Mouse (Mus musculus) adrenal gland, postnatal 10 days (tissue): ENCODE results near the gene Ccdc155. TPM values are rescaled to one million over a fixed set of nuclear protein-coding genes. Genes with fewer than 3 reads are reported as not detected.
"Not testable (repeated sequence)": the region's sequence is repeated elsewhere in the genome, so short reads cannot be mapped to it uniquely, and the experiment has no call there.

Experiments
- DNase-seq: peaks from one replicate; pipeline ENCODE4 v3.0.0; 2021; ENCODE audit warnings: mixed read lengths
- total RNA-seq, 2 experiments: library from RNA; stranded (reverse); gene quantifications; 2 replicates each; pipeline ENCODE4 v1.2.3; 2021

The Ccdc155 gene
- total RNA-seq, 2 experiments from 2014 or later: 0.36 TPM; not detected in 1

GRCm38 (mm10) chr7:45163735-45164490 is 40.8 kb downstream of the Ccdc155 start, which contains the start of gene Slc17a7:
Gene Slc17a7, plus strand, starts transcription at chr7:45163949.
- peak; percentile 53 for DNase-seq

DNA sequence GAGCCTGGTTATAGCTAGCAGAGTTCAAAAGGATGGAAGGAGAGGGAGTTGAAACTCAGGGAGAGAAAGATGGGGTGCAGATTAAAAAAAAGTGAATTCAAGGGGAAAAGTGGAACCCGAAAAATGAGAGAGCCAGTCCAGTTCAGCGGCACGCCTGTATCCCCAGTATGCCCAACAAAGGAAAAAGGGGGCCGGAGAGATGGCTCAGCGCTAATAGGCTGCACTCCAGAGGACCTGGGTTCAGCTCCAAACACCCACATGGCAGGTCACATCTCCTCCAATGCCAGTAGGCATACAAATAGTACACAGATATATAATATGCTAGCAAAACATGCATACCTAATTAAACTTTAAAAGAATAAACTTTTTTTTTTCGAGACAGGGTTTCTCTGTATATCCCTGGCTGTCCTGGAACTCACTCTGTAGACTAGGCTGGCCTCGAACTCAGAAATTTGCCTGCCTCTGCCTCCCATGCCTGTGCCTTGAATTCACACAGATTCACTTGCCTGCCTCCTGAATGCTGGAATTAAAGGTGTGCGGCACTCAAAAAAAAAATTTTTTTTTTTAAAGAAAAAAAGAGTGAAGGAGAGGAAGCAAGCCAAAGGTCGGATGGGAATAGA is 41.6 kb downstream of the Ccdc155 start:
- DNase-seq: no peak

- DNase-seq: no peak
Measured at GRCm38 (mm10) chr7:45162551-45162950, 42.1 kb downstream of the Ccdc155 start.

DNA sequence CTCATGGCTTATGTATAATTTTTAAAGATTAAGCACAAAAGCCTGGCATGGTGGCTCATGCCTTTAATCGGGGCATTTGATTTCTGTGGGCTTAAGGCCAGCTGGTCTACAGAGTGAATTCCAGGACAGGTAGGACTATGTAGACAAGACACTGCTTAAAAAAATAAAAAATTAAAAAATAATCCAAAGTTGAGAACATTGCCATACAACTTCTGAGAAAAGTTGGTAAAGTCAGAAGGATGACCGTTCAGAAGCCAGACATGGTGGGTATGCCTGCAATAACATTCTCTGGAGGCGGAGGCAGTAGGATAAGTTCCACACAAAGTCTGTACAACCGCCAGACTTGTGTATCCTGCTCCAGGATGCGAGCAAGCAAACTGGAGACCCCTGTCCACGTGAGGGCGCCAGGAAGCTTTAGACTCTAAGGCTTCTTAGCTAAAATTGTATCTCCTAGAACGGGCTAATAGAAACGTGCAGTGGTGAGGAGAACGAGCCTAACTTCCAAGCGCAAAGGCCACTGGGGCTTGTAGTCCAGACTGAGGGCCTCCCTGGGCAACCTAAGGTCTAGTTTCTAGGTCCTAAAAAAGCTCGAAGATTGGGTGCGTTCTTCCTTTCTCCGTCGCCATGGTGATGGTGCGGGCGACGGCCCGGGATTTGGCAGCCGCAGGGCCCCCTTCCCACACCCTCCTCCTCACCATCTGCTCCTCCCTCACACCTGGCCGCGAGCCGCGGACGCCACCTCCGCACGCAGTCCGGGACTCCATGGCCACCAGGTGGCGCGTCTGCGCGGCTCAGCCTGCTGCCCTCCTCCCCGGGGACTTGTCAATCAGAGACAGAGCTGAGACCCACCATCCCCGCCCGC is 42.8 kb downstream of the Ccdc155 start:
- DNase-seq: peak; percentile 92

GRCm38 (mm10) chr7:45160866-45161265 is 43.8 kb downstream of the Ccdc155 start:
- no peak for DNase-seq

DNA sequence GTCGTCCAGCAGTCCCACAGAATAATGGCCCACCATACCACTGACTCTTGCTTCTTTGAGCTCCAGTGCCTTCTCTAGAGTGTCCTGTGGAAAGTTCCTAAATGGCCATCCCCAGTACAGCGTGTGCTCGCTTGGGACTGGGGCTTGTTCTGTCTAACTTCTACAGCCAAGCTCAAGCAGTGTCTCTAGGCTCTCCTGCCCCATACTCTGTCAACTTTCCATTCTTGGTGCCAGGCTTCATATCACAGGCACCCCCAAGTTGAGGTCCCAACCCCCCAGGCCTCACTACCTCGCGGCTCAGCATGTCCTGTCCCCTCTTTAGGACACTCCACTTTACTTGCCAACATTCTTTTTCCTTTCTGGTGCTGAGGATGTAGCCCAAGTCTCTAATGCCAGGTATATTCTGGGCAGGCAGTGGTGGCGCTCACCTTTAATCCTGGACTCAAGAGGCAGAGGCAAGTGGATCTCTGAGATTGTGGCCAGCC is 44.3 kb downstream of the Ccdc155 start:
- no peak for DNase-seq

DNA sequence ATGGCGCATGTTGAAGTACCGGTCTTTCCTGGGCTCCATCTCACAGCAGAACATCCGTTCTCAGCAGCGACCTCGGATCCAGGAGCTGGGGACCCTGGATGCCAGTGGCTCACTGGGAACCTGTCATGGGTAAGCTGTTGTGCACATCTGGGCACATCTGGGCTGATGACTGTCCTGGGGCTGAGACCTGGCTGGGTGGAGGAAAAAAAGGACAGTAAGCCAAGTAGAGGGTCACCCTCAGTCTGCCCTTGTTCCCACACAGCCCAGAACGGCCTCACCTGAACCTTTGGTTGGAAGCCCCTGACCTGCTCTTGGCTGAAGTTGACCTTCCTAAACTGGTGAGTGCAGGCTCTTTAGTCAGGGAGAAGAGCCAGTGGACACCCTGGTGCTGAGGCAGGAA is 45.7 kb downstream of the Ccdc155 start:
- DNase-seq: no peak

DNA sequence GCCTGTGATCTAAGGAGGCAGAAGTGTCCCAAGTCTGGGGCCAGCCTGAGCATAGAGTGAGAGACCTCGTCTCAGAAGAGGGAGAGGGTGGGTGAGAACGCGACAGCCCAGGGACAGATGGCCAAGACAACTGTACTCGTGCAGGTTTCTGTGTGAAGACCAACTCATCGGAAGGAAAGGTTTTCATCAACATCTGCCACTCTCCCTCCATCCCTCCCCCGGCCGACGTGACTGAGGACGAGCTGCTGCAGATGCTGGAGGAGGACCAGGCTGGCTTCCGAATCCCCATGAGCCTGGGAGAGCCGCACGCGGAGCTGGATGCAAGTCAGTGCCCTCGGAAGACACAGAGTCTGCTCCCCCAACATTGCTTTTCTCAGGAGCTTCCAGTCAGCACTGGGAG is 47.2 kb downstream of the Ccdc155 start:
- no peak for DNase-seq

GRCm38 (mm10) chr7:45156206-45156605 is 48.5 kb downstream of the Ccdc155 start:
- no peak for DNase-seq

DNA sequence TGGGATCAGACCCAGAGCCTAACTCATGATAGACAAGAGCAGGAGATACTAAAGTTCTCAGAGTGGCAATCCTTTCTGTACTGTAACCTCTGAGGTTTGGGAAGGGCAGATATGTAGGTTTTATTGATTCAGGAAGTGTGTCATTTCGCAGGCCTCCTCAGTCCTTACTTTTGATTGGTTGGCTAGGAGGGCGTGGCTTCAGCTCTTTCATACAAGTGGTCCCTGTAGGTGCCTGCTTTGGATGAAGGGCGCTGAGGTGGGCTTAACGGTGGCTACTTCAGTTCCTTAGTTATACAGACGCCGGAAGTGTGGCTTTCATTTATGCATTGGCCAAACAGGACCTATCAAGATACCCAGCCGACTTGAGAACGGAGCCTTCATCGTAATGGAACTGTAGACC is 49.1 kb downstream of the Ccdc155 start:
- no peak for DNase-seq

DNA sequence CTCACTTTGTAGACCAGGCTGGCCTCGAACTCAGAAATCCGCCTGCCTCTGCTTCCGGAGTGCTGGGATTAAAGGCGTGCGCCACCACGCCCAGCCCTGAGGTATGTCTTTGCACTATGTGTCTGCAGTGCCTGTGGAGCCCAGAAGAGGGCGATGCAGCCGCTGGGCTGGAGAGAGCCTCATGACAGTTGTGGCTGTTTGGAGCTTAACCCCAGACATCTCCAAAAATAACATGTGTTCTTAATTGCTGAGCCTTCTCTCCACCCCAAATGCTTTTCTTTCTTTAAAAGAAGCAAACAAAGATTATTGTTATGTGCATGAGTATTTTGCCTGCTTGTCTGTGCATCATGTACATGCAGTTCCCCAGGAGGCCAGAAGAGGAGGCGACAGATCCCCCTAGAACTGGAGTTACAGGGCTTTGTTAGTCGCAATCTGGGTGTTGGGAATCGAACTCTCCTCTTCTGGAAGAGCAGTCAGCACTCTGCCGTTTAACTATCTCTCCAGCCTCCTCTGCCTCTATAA is 49.6 kb downstream of the Ccdc155 start:
- DNase-seq: peak; percentile 69

- DNase-seq: peak; percentile 97
Measured at GRCm38 (mm10) chr7:45154096-45154992, 50.3 kb downstream of the Ccdc155 start, which contains the start of the genes Pih1d1 and Aldh16a1. Gene Pih1d1, plus strand, starts transcription at chr7:45154303. Gene Aldh16a1, minus strand, starts transcription at chr7:45154584.

DNA sequence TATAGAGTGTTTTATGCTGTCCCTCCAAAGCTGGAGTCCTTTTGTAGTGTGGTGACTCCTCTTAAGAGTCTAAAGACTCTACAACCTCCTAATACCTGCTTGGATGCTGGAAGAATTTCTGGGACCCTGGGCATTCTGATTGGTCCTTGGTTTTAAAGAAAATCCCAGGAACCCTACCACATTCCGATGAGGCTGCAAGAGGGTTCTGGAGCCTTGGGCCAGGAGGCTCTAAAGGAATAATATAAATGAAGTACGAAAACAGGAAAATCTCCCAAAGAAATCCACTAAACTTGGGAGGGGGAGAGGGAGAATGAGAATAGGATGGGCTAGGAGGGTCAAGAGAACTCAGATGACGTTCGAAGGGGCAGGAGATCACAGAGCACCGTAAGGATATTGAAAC is 51.1 kb downstream of the Ccdc155 start:
- DNase-seq: no peak

- DNase-seq: not testable (repeated sequence)
Measured at GRCm38 (mm10) chr7:45153052-45153451, 51.6 kb downstream of the Ccdc155 start.

DNA sequence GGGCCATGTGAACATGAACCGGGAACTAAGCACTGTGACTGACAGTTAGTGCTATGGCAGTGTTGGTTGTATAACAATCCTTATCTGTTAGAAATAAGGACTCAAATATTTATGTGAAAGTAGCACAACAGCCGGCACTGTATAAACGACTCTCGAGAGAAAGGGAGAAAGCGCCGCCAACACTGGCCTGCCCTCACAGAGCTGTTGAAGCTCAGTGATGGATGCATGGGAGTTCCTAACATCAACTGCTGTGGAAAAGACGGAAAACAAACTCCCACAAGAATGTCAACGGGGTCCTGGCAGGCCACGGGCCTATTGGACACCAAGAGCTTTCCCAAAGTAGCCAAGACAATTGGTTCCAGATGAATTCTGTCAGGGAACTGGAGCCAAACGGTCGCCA is 53.4 kb downstream of the Ccdc155 start:
- no peak for DNase-seq

GRCm38 (mm10) chr7:45150321-45150720 is 54.4 kb downstream of the Ccdc155 start:
- DNase-seq: no peak

GRCm38 (mm10) chr7:45149545-45149944 is 55.1 kb downstream of the Ccdc155 start:
- no peak for DNase-seq

- DNase-seq: no peak
Measured at GRCm38 (mm10) chr7:45148534-45149098, 56.1 kb downstream of the Ccdc155 start.

GRCm38 (mm10) chr7:45147899-45148298 is 56.8 kb downstream of the Ccdc155 start:
- no peak for DNase-seq

DNA sequence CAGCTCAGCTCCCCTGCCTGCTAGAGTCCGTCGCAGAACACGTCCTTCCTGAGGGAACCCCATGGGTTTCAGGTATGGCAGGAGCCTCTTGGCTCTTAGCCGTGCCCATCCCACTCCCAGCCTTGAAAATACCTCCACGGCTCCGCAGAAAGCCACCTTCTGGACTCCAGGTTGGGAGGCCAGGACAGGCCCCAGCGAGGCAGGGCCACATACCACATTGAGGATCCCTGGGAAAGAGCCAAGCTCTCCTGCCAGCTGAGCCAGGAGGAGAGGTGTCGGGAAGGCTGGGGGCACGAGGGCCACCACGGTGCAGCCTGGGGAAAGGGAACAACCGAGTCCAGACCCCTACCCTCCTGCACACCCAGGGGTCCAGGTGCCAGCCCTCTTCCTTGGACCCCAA is 57.4 kb downstream of the Ccdc155 start:
- DNase-seq: no peak

DNA sequence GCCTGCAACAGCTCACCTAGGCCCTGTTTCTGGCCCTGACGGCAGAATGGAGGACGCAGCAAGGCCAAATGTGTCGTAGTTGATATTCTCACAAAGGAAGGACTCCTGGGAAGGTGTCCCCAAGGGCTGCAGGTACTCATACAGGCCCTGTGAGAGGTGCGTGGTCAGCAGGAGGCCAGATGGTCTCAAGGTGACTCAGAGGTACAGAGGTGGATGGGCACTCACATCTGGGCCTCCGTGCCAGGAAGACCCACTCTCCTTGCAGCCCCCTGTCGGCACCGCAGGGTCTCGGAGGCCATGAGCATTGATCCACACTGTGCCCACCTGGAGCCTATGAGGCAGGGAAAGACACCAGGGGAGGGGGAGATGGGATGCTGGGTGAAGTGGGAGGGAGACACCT is 59.2 kb downstream of the Ccdc155 start:
- DNase-seq: no peak
